Mouse (Mus musculus) embryonic facial prominence, embryonic 14.5 days (tissue): ENCODE results near the gene Tvp23a. TPM values are rescaled to one million over a fixed set of nuclear protein-coding genes. Genes with fewer than 3 reads are reported as not detected.

ENCODE experiments used
- ATAC-seq: fragments of 200-750 bp; cut with Nextera tagmentation; 2 replicates; pipeline ENCODE4 v1.8.0; 2017; ENCODE audit warnings: low read depth, moderate number of reproducible peaks, moderate TSS enrichment
- DNase-seq: peaks from one replicate; pipeline ENCODE4 v3.0.0-alpha.2; 2015; ENCODE audit warnings: low spot score
- H3K27ac ChIP-seq: fragments of 300-500 bp; sonication (generic); replicated peaks from 2 replicates; pipeline ENCODE4 v1.5.1; 2014; ENCODE audit warnings: low read depth, mild to moderate bottlenecking, low read length, moderate library complexity
- H3K27me3 ChIP-seq: fragments of 300-500 bp; sonication (generic); replicated peaks from 2 replicates; pipeline ENCODE4 v1.6.1; 2014; ENCODE audit warnings: low read length; ENCODE audit not compliant: control insufficient read depth, insufficient read depth
- H3K36me3 ChIP-seq: fragments of 300-500 bp; sonication (generic); 2 replicates; pipeline ENCODE4 v1.6.1; 2014; ENCODE audit warnings: low read length, mixed read lengths; ENCODE audit not compliant: control insufficient read depth, insufficient read depth
- H3K4me1 ChIP-seq: fragments of 300-500 bp; sonication (generic); 2 replicates; pipeline ENCODE4 v1.6.1; 2014; ENCODE audit warnings: antibody characterized with exemption, low read length; ENCODE audit not compliant: control insufficient read depth, insufficient read depth
- H3K4me2 ChIP-seq: fragments of 300-500 bp; sonication (generic); 2 replicates; pipeline ENCODE4 v1.6.1; 2014; ENCODE audit warnings: low read depth, mild to moderate bottlenecking, low read length, moderate library complexity, mixed read lengths
- H3K4me3 ChIP-seq: fragments of 300-500 bp; sonication (generic); 2 replicates; pipeline ENCODE4 v1.5.1; 2014; ENCODE audit warnings: low read depth, mild to moderate bottlenecking, low read length
- H3K9ac ChIP-seq: fragments of 300-500 bp; sonication (generic); 2 replicates; pipeline ENCODE4 v1.6.1; 2014; ENCODE audit warnings: low read depth, mild to moderate bottlenecking, low read length, moderate library complexity, mixed read lengths
- H3K9me3 ChIP-seq: fragments of 300-500 bp; sonication (generic); 2 replicates; pipeline ENCODE4 v1.6.1; 2016; ENCODE audit warnings: low read length; ENCODE audit not compliant: control insufficient read depth
- WGBS: fragments of 180-500 bp; shearing (Covaris S2); extraction: QIAGEN DNeasy Blood & Tissue Kit; methylation state at CpG from one replicate; pipeline ENCODE4 v1.1.7; 2014; 5-methylcytosine and 5-hydroxymethylcytosine counted together
- polyA plus RNA-seq: library from polyadenylated mRNA; unstranded; fragments of >200 nt; fragmentation: Nextera tagmentation; extraction: Ambion mirVana; gene quantifications from 2 replicates; pipeline ENCODE4 v1.2.1, GENCODE M21; 2014

Tvp23a gene
- 13.2 and 14.7 TPM in 2 replicates for polyA plus RNA-seq

DNA sequence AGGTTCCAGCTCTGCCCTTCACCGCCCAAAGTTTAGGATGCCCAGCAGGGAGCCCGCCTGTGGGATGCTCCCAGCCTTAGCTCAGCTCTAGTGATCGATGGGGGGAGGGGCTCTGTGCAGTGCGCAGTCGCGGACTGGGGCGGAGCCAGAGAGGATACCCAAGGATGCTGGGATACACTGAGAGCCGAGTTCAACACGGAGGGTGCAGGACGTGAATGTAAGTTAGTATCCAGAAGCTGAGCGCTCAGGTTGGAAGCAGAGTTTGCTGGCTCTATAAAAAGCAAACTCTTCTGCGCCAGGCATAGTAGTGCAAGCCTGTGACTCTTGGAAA lies at the start of gene Tvp23a:
Gene Tvp23a (minus strand): TSS at position 99 of the 331 bp plus-strand sequence.
- no peaks in the 10 kb centered on the region for H3K9me3 ChIP-seq
- 0 out of 2 replicates have a peak, but pooled peaks cover 5% of the 10 kb centered on the region for H3K4me1 ChIP-seq
- peak within 1 kb of the TSS; percentile 67 for H3K9ac ChIP-seq
- H3K4me2 ChIP-seq: peak within 1 kb of the TSS; percentile 86
- DNase-seq: peak; percentile 94
- no peaks in the 10 kb centered on the region for H3K27me3 ChIP-seq
- peak within 1 kb of the TSS; percentile 42 for H3K27ac ChIP-seq
- no peaks in the 10 kb centered on the region for H3K36me3 ChIP-seq
- H3K4me3 ChIP-seq: peak within 1 kb of the TSS; percentile 47
- 4% methylated on average over 12 of the region's 12 CpGs for WGBS
- peak; percentile 98 for ATAC-seq

DNA sequence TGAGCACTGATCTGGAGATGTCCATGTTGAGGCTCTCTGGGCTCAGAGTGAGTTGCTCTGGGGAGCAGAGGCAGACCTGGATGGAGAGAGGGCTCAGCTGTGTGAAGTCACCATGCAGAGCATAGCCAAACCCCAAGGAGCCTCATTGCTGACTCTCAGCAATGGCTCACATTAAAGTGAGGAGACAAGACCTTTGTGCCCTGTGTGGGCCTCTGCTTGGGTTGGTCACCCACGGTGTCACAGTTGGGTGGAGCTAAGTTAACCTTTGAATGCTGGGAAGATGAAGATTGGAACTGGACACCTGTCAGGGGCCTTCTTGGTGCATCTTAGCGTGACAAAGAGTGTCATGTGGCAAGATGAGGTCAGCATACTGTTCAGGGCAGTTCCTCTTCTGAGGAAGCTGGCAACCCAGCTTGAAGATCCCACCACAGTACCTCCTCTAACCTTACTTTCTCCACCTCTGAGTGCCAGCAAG lies 48.7 kb upstream of the Tvp23a start:
- Histone ChIP-seq H3K27me3 (0 out of 2 replicates have a peak, but pooled peaks cover under 1% of the 10 kb centered on the region), H3K36me3 (no peaks in the 10 kb centered on the region), H3K9ac (no peak overlapping the region), H3K27ac (no peak overlapping the region), H3K4me2 (no peak overlapping the region), H3K9me3 (no peaks in the 10 kb centered on the region), H3K4me3 (no peak overlapping the region), H3K4me1 (no peaks in the 10 kb centered on the region)
- ATAC-seq (no peak), DNase-seq (no peak)
- WGBS: 61% methylated on average over 2 of the region's 2 CpGs

DNA sequence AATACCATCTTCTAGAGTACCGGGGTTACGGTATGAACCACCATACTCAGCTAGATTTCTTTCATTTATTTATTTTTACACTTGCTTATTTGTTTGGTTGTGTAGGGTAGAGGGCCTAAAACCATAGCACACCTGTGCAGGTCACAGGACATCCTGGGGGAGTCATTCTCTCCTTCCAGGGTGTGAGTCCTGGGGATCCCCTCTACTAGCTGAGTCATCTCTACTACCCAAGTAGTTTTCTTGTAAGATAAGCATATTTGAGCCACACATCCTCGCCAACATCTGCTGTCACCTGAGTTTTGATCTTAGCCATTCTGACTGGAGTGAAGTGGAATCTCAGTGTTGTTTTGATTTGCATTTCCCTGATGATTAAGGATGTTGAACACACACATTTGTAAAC lies 45.4 kb upstream of the Tvp23a start:
- Histone ChIP-seq H3K9ac (no peak overlapping the region), H3K27me3 (0 out of 2 replicates have a peak, but pooled peaks cover 4% of the 10 kb centered on the region), H3K4me1 (no peaks in the 10 kb centered on the region), H3K4me3 (no peak overlapping the region), H3K36me3 (no peaks in the 10 kb centered on the region), H3K9me3 (no peaks in the 10 kb centered on the region), H3K27ac (no peak overlapping the region), H3K4me2 (no peak overlapping the region)
- DNase-seq: no peak
- ATAC-seq: no peak
- WGBS: 70% methylated on average over 3 of the region's 3 CpGs

DNA sequence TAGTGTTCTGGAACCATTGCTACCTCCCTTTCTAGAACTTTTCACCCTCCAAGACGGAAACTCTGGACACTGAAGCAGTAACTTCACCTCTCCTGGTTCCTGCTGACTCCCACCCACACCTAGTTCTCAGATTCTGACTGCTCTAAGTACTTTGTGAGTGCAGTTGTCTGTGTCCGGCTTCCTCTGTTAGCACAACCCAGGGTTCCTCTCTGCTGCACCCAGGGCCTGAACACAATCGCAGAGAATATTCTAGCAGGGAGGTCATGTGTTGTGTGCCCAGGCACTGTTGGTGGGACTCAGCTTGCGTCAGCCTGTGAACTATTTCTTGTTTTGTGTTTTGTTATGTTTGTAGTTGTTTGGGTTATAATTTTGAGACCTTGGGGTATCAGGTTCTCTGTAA lies 44.6 kb upstream of the Tvp23a start:
- H3K9me3 ChIP-seq: no peaks in the 10 kb centered on the region
- no peak overlapping the region for H3K9ac ChIP-seq
- no peak overlapping the region for H3K4me2 ChIP-seq
- H3K27me3 ChIP-seq: 0 out of 2 replicates have a peak, but pooled peaks cover 4% of the 10 kb centered on the region
- WGBS: 77% methylated on average over 4 of the region's 4 CpGs
- no peaks in the 10 kb centered on the region for H3K4me1 ChIP-seq
- no peaks in the 10 kb centered on the region for H3K36me3 ChIP-seq
- no peak overlapping the region for H3K4me3 ChIP-seq
- DNase-seq (no peak), ATAC-seq (no peak)
- no peak overlapping the region for H3K27ac ChIP-seq

DNA sequence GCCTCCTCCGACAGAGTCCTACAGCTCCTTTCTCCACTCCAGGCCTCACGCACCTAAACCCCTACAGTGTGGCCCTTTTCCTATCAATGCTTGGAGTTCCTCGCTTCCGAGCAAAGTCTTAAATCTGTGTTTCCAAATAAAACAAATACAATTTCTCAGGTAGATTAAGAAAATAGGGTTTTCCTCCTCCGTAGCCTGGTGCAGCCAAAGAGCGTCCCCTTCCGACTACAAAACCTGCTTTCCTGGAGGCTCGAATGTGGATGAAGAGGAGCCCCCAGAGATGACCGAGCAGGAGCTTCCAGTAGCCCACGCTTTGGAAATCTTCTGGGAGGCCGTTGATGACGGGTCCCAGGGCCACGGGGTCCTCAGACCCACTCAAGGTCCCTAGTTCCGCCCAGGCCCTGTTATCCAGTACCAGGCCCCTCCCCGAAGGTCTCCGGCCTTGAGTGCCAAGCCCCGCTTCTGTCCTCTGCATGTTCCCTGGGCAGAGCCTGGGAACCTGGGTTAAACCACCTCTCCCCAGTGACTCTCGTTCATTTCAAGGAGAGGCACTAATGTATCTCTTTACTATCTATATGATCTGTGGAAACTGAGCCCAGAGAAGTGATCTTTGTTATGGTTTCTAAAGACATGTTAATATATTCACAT lies 43.5 kb upstream of the Tvp23a start:
- H3K4me2 ChIP-seq: no peak overlapping the region
- no peak overlapping the region for H3K9ac ChIP-seq
- H3K27ac ChIP-seq: no peak overlapping the region
- no peaks in the 10 kb centered on the region for H3K36me3 ChIP-seq
- no peak for DNase-seq
- no peak overlapping the region for H3K4me3 ChIP-seq
- no peak for ATAC-seq
- 81% methylated on average over 18 of the region's 18 CpGs for WGBS
- H3K27me3 ChIP-seq: 0 out of 2 replicates have a peak, but pooled peaks cover 4% of the 10 kb centered on the region
- no peaks in the 10 kb centered on the region for H3K9me3 ChIP-seq
- H3K4me1 ChIP-seq: no peaks in the 10 kb centered on the region

DNA sequence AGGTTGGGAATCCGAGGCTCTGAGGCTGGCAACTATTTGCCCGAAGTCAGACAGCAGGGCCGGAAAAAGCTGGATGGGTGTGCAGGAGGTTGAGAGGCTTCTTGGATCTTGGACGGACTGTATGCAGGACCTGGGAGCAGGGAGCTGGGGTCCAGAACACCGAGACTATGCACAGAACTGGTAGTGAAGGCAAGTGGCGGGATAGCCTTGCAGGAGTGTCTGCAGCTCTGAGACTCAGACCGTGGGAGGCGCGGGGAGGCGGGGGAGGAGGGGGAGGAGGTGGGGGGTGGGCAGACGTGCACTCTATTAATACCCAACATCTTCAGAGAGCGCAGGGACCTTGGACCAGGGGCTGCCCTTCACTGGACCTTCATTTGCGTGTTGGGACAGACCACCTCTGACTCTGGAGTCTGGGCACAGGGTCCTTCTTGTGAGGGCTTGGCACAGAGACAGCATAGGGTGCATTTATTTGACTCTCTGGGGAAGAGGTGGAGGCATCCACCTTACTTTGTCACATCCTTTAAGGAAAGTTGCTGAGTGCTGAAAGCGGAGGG lies 42.8 kb upstream of the Tvp23a start:
- Histone ChIP-seq H3K27me3 (0 out of 2 replicates have a peak, but pooled peaks cover 4% of the 10 kb centered on the region), H3K4me3 (peak overlapping the region; percentile 7; the same call in 1 of the 2 replicates), H3K4me2 (peak overlapping the region; percentile 42), H3K9ac (no peak overlapping the region), H3K36me3 (no peaks in the 10 kb centered on the region), H3K4me1 (no peaks in the 10 kb centered on the region), H3K9me3 (no peaks in the 10 kb centered on the region), H3K27ac (no peak overlapping the region)
- ATAC-seq (no peak), DNase-seq (no peak)
- 21% methylated on average over 11 of the region's 14 CpGs for WGBS

DNA sequence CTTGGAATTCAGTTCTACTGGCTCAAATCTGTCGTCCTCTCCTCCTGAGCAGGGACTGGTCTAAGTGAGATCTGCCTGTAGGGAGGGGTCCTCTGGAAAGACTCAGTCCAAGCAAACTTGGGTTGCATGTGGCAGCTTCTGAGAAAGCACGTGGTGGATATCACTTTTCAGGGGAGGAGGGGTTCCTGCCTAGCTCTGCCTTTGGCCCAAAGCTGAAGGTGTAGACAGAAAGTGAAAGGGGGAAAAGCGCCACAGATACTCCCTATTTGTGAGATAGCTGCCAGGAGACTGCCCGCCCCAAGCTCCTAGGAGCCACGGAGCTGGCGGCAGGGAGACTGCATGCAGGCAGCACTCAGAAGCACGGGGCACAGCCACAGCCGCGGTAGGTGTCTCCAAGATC lies 42.3 kb upstream of the Tvp23a start:
- ATAC-seq: no peak
- no peaks in the 10 kb centered on the region for H3K4me1 ChIP-seq
- H3K9ac ChIP-seq: no peak overlapping the region
- 5% methylated on average over 9 of the region's 9 CpGs for WGBS
- H3K4me3 ChIP-seq: peak overlapping the region; percentile 7; the same call in 1 of the 2 replicates
- peak; percentile 15 for DNase-seq
- no peaks in the 10 kb centered on the region for H3K36me3 ChIP-seq
- peak overlapping the region; percentile 42 for H3K4me2 ChIP-seq
- H3K9me3 ChIP-seq: no peaks in the 10 kb centered on the region
- no peak overlapping the region for H3K27ac ChIP-seq
- 0 out of 2 replicates have a peak, but pooled peaks cover 4% of the 10 kb centered on the region for H3K27me3 ChIP-seq

DNA sequence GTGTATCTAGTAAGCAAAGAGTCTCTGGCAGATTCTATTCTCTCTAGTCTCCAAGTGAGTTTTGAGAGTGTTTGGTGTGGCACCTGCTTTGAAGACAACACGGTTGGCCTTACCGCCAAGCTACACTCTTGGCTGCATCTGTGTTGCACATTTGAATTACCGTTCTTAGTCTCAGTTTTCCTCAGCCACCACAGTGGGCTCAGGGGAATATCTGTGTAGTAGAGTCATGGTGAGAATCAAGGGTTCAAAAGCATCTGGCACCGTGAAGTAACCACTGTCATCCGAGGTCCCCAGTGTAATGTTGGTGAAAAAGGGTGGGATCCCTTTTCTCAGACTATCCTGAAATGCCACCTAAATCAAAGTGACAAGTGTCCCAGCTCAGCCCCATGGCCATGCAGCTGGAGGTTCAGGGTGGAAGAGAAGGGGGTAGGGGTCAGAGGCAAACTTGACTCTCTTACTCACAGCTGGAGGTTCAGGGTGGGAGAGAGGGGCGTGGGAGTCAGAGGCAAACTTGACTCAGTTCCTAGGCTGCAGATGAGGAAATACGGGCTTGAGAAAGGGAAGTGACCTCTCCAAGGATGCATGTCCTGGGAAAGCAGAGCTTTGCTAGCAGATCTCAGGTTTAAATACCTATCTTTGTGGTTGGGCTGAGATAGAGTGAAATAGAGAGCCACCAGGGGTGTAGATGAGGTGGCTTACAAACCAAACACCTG lies 41.8 kb upstream of the Tvp23a start:
- Histone ChIP-seq H3K4me2 (peak overlapping the region; percentile 42), H3K27me3 (0 out of 2 replicates have a peak, but pooled peaks cover 4% of the 10 kb centered on the region), H3K27ac (no peak overlapping the region), H3K9me3 (no peaks in the 10 kb centered on the region), H3K4me3 (no peak overlapping the region), H3K36me3 (no peaks in the 10 kb centered on the region), H3K4me1 (no peaks in the 10 kb centered on the region), H3K9ac (no peak overlapping the region)
- ATAC-seq (no peak), DNase-seq (no peak)
- WGBS: 72% methylated on average over 7 of the region's 7 CpGs
